In genomic region chr12:20196386-20196785, GRCm38 (mm10) we compare ENCODE assay signal across 8 mouse cellular contexts.
A peak's percentile ranks its signal among the peaks of the same experiment; 100 is the strongest.
DNase-seq lines count a peak whose midpoint lies in the region; ATAC-seq and TF ChIP-seq lines count a peak whose summit lies in the region.
"Not testable (repeated sequence)": the region's sequence is repeated elsewhere in the genome, so short reads cannot be mapped to it uniquely, and the experiment has no call there.

No protein-coding gene starts in this region.

- 0 out of 2 replicates have a peak overlapping the region, but pooled peaks have one; percentile 28 for H3K4me2 ChIP-seq in forebrain, postnatal 0 days (ENCODE audit: low read depth)
- H3K4me2 ChIP-seq in kidney, postnatal 0 days (ENCODE audit: low read length) = peak overlapping the region; percentile 44
- H3K4me2 ChIP-seq in lung, embryonic 16.5 days (ENCODE audit: low read depth, low read length) = peak overlapping the region; percentile 48
- peak overlapping the region; percentile 49 for H3K4me2 ChIP-seq in neural tube, embryonic 13.5 days

- peak; percentile 84 for DNase-seq in NIH3T3 (ENCODE audit: low read depth)
- DNase-seq in embryo, embryonic 10.5 days (ENCODE audit: low spot score) = peak; percentile 59
- DNase-seq in forebrain, postnatal 0 days = peak; percentile 11
- DNase-seq in heart, postnatal 25 days (ENCODE audit: low spot score) = peak; percentile 4
- peak; percentile 42 for DNase-seq in kidney, postnatal 0 days (ENCODE audit: low spot score)
- DNase-seq in thymus, postnatal 10 days (ENCODE audit: low spot score in 2 of 2) = peak; percentile 2 to 3

- not testable (repeated sequence) for H3K27ac ChIP-seq in forebrain, postnatal 0 days (ENCODE audit: low read depth, low read length); kidney, postnatal 0 days; lung, embryonic 16.5 days (ENCODE audit: low read length); neural tube, embryonic 13.5 days (replicated peaks)

- H3K9me3 ChIP-seq in forebrain, postnatal 0 days (ENCODE audit: low read length); kidney, postnatal 0 days (replicated peaks; ENCODE audit: low read length); lung, embryonic 16.5 days (ENCODE audit: control insufficient read depth, low read length); neural tube, embryonic 13.5 days: not testable (repeated sequence)

- ATAC-seq in forebrain, postnatal 0 days; kidney, postnatal 0 days (replicated peaks; ENCODE audit: low FRiP score, low read depth); lung, embryonic 16.5 days (ENCODE audit: low read depth); neural tube, embryonic 13.5 days (ENCODE audit: low read depth): not testable (repeated sequence)

- H3K27me3 ChIP-seq in forebrain, postnatal 0 days (ENCODE audit: insufficient read depth, low read length); kidney, postnatal 0 days (ENCODE audit: insufficient read depth, low read length); lung, embryonic 16.5 days (ENCODE audit: control insufficient read depth, insufficient read depth, low read depth, low read length); neural tube, embryonic 13.5 days: not testable (repeated sequence)

- not testable (repeated sequence) for H3K4me1 ChIP-seq in forebrain, postnatal 0 days (ENCODE audit: insufficient read depth); kidney, postnatal 0 days (replicated peaks; ENCODE audit: insufficient read depth, low read length); lung, embryonic 16.5 days (replicated peaks; ENCODE audit: control insufficient read depth, insufficient read depth, low read length); neural tube, embryonic 13.5 days (replicated peaks)

- H3K36me3 ChIP-seq in forebrain, postnatal 0 days (ENCODE audit: insufficient read depth); kidney, postnatal 0 days (ENCODE audit: insufficient read depth, low read length); lung, embryonic 16.5 days (ENCODE audit: control insufficient read depth, insufficient read depth, low read length); neural tube, embryonic 13.5 days: not testable (repeated sequence)

- H3K4me3 ChIP-seq in forebrain, postnatal 0 days (ENCODE audit: low read depth, low read length) = peak overlapping the region; percentile 25; the same call in 1 of the 2 replicates
- peak overlapping the region; percentile 35 for H3K4me3 ChIP-seq in kidney, postnatal 0 days (replicated peaks; ENCODE audit: low read depth, low read length)
- H3K4me3 ChIP-seq in lung, embryonic 16.5 days (ENCODE audit: low read length) = peak overlapping the region; percentile 52
- peak overlapping the region; percentile 42 for H3K4me3 ChIP-seq in neural tube, embryonic 13.5 days

- intact Hi-C loops in heart, postnatal 25 days (cut with DNase I) = not testable (repeated sequence)

- WGBS in forebrain, postnatal 0 days = 6% methylated on average over 25 of the region's 42 CpGs
- WGBS in kidney, postnatal 0 days = under 1% methylated on average over 30 of the region's 42 CpGs
- WGBS in lung, embryonic 16.5 days = under 1% methylated on average over 14 of the region's 42 CpGs
- 3% methylated on average over 28 of the region's 42 CpGs for WGBS in neural tube, embryonic 13.5 days

- not testable (repeated sequence) for TF ChIP-seq CTCF in forebrain, postnatal 0 days (IDR thresholded peaks at IDR 0.05; ENCODE audit: low read depth); kidney, postnatal 0 days (IDR thresholded peaks at IDR 0.05; ENCODE audit: low read depth)

- H3K9ac ChIP-seq in forebrain, postnatal 0 days; kidney, postnatal 0 days (ENCODE audit: low read depth, low read length): not testable (repeated sequence)
- peak overlapping the region; percentile 39; the same call in 1 of the 2 replicates for H3K9ac ChIP-seq in lung, embryonic 16.5 days (ENCODE audit: low read length)
- H3K9ac ChIP-seq in neural tube, embryonic 13.5 days = peak overlapping the region; percentile 47

Comparison
In these comparisons a context has a peak if more than half of its experiments do, and no peak if none do; other contexts are left out.
1. DNase-seq: peak in every context shown above with its lines; median percentile 84 in NIH3T3; 59 in embryo, embryonic 10.5 days; 42 in kidney, postnatal 0 days; 11 in forebrain, postnatal 0 days; 4 in heart, postnatal 25 days; 2 in thymus, postnatal 10 days.